Mouse (Mus musculus): ENCODE measurements around the gene Oip5. TPM values are rescaled to one million over a fixed set of nuclear protein-coding genes. Genes with fewer than 3 reads are reported as not detected.
"Not testable (repeated sequence)": the region's sequence is repeated elsewhere in the genome, so short reads cannot be mapped to it uniquely, and the experiment has no call there.

Gene Oip5
- polyA plus RNA-seq, 1 experiment from 2014 or later, result 42.8 TPM

DNA sequence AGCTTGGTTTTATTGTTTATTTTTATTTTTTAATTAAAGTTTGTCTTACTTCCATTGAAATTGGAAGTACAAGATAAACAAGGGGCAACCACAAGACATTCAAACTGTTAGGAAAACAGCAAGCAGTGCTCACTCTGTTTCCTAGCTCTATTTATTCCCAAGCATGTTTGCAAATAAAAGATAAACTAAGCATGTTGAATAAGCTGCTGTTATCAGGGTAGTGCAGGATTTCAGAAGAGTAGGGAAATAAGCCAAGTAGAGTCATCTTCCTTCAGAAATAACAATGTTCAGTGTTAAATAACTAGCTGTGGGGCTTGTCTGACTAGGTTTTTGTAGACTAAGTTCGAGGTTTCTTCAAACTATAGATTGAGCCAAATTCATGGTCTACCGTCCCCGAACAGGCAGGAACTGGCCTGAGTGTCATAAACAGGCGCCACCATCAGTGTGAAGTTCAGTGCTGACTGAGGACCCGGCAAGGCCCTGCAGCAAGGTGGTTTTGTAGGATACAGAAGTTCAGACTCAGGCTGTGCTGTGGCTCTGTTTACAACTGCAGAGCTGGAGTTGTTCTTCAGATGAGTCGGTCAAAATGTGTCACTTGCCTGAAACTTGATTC, 12.8 kb downstream of the Oip5 start:
- Histone ChIP-seq H3K9ac (peak overlapping the region; percentile 53), H3K4me3 (replicated peaks) (peak overlapping the region; percentile 32; the same call in 1 of the 2 replicates), H3K36me3 (peaks cover 80% of the 10 kb centered on the region), H3K9me3 (replicated peaks) (no peaks in the 10 kb centered on the region), H3K27me3 (no peaks in the 10 kb centered on the region), H3K4me1 (replicated peaks) (peaks cover 68% of the 10 kb centered on the region), H3K4me2 (peak overlapping the region; percentile 48), H3K27ac (peak overlapping the region; percentile 97)
- DNase-seq (peak; percentile 70), ATAC-seq (ENCODE audit: low read depth) (peak; percentile 91)
- WGBS (ENCODE audit: insufficient replicate concordance), result 24% methylated on average over 6 of the region's 6 CpGs

GRCm38 (mm10) chr2:119603909-119604308, 14.4 kb downstream of the Oip5 start:
- Histone ChIP-seq H3K27ac (peak overlapping the region; percentile 97), H3K9ac (peak overlapping the region; percentile 58), H3K36me3 (peaks cover 78% of the 10 kb centered on the region), H3K9me3 (replicated peaks) (no peaks in the 10 kb centered on the region), H3K4me2 (peak overlapping the region; percentile 32), H3K4me3 (replicated peaks) (no peak overlapping the region), H3K27me3 (no peaks in the 10 kb centered on the region), H3K4me1 (replicated peaks) (peaks cover 75% of the 10 kb centered on the region)
- peak; percentile 42 for ATAC-seq (ENCODE audit: low read depth)
- DNase-seq, result peak; percentile 39
- WGBS (ENCODE audit: insufficient replicate concordance), result 23% methylated on average over 2 of the region's 2 CpGs

DNA sequence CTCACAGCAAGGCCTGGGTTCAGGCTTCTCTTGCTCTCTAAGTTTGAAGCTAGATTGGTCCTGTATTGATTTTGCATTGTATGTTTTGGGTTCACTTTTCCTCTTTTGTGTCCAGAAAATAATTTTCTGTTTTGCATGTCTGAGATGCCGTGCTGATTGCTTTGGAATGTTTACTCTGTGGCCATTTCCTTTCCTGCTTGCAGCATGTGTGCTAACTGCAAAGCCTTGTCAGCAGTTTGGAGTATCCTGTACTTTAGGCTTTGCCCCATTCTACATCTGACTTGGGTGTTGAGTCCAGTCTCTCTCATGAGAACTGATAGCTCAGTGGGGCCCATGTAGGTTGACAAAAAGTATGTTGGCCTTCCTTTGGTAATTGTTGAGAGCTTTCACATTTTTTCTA, 15.8 kb downstream of the Oip5 start:
- H3K27me3 ChIP-seq, result no peaks in the 10 kb centered on the region
- H3K27ac ChIP-seq, result peak overlapping the region; percentile 97
- WGBS (ENCODE audit: insufficient replicate concordance), result 51% methylated on average over 1 of the region's 1 CpGs
- ATAC-seq (ENCODE audit: low read depth) (no peak), DNase-seq (no peak)
- peak overlapping the region; percentile 37 for H3K4me2 ChIP-seq
- H3K9me3 ChIP-seq (replicated peaks), result no peaks in the 10 kb centered on the region
- peak overlapping the region; percentile 57 for H3K9ac ChIP-seq
- peak overlapping the region; percentile 10 for H3K4me3 ChIP-seq (replicated peaks)
- peaks cover 76% of the 10 kb centered on the region for H3K4me1 ChIP-seq (replicated peaks)
- peaks cover 77% of the 10 kb centered on the region for H3K36me3 ChIP-seq

DNA sequence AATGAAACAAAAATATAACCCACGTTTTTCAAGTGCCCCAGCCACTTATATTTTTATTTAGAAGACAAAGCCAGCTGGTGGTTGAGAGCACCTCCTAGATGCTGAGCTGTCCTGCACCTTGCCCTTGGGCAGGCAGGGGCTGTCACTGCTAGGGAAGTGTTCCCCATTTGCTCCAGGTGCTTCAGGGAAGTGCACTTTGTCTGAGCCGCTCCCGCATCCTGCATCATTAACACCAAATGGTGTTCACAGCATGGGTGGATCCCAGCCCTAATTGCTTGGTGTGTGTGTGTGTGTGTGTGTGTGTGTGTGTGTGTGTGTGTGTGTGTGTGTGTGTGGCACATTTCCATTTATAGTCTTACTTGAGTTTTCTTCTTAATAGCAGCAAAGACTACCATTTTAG, 16.7 kb downstream of the Oip5 start:
- 79% methylated on average over 3 of the region's 3 CpGs for WGBS (ENCODE audit: insufficient replicate concordance)
- peak overlapping the region; percentile 33 for H3K4me2 ChIP-seq
- DNase-seq; H3K9me3 ChIP-seq (replicated peaks); H3K27me3 ChIP-seq; ATAC-seq (ENCODE audit: low read depth); H3K4me3 ChIP-seq (replicated peaks): not testable (repeated sequence)
- H3K36me3 ChIP-seq, result peaks cover 78% of the 10 kb centered on the region
- H3K4me1 ChIP-seq (replicated peaks), result peaks cover 76% of the 10 kb centered on the region
- peak overlapping the region; percentile 17; the same call in 1 of the 2 replicates for H3K9ac ChIP-seq
- peak overlapping the region; percentile 64; the same call in 1 of the 2 replicates for H3K27ac ChIP-seq

- DNase-seq (no peak), ATAC-seq (ENCODE audit: low read depth) (no peak)
- Histone ChIP-seq H3K4me3 (replicated peaks) (no peak overlapping the region), H3K36me3 (peaks cover 78% of the 10 kb centered on the region), H3K27ac (no peak overlapping the region), H3K9me3 (replicated peaks) (no peaks in the 10 kb centered on the region), H3K9ac (no peak overlapping the region), H3K4me2 (0 out of 2 replicates have a peak overlapping the region, but pooled peaks have one; percentile 33), H3K4me1 (replicated peaks) (peaks cover 76% of the 10 kb centered on the region), H3K27me3 (no peaks in the 10 kb centered on the region)
- 94% methylated on average over 4 of the region's 4 CpGs for WGBS (ENCODE audit: insufficient replicate concordance)
Measured at GRCm38 (mm10) chr2:119601027-119601426, 17.2 kb downstream of the Oip5 start.

- Histone ChIP-seq H3K4me2 (peak overlapping the region; percentile 36; the same call in 1 of the 2 replicates), H3K27ac (peak overlapping the region; percentile 26), H3K27me3 (no peaks in the 10 kb centered on the region), H3K4me3 (replicated peaks) (peak overlapping the region; percentile 95; the same call in 1 of the 2 replicates), H3K36me3 (peaks cover 52% of the 10 kb centered on the region), H3K9me3 (replicated peaks) (no peaks in the 10 kb centered on the region), H3K4me1 (replicated peaks) (peaks cover 51% of the 10 kb centered on the region), H3K9ac (peak overlapping the region; percentile 45)
- no peak for DNase-seq
- ATAC-seq (ENCODE audit: low read depth), result no peak
- WGBS (ENCODE audit: insufficient replicate concordance), result 67% methylated on average over 8 of the region's 8 CpGs
Measured at GRCm38 (mm10) chr2:119596781-119597330, 21.4 kb downstream of the Oip5 start.

- DNase-seq (no peak), ATAC-seq (ENCODE audit: low read depth) (no peak)
- peaks cover 39% of the 10 kb centered on the region for H3K4me1 ChIP-seq (replicated peaks)
- H3K27ac ChIP-seq, result peak overlapping the region; percentile 96
- peak overlapping the region; percentile 73 for H3K4me2 ChIP-seq
- peaks cover 42% of the 10 kb centered on the region for H3K36me3 ChIP-seq
- H3K9ac ChIP-seq, result peak overlapping the region; percentile 98
- H3K4me3 ChIP-seq (replicated peaks), result peak overlapping the region; percentile 95
- WGBS (ENCODE audit: insufficient replicate concordance), result 20% methylated on average over 4 of the region's 4 CpGs
- no peaks in the 10 kb centered on the region for H3K27me3 ChIP-seq
- no peaks in the 10 kb centered on the region for H3K9me3 ChIP-seq (replicated peaks)
Measured at GRCm38 (mm10) chr2:119595308-119595707, 23.0 kb downstream of the Oip5 start.

GRCm38 (mm10) chr2:119594113-119594981, 23.9 kb downstream of the Oip5 start:
- peak overlapping the region; percentile 73 for H3K4me2 ChIP-seq
- ATAC-seq (ENCODE audit: low read depth) (peak; percentile 93), DNase-seq (peak; percentile 92)
- H3K27ac ChIP-seq, result peak overlapping the region; percentile 96
- peaks cover 33% of the 10 kb centered on the region for H3K36me3 ChIP-seq
- H3K4me3 ChIP-seq (replicated peaks), result peak overlapping the region; percentile 95
- peaks cover 32% of the 10 kb centered on the region for H3K4me1 ChIP-seq (replicated peaks)
- H3K27me3 ChIP-seq, result no peaks in the 10 kb centered on the region
- H3K9me3 ChIP-seq (replicated peaks), result no peaks in the 10 kb centered on the region
- under 1% methylated on average over 61 of the region's 61 CpGs for WGBS (ENCODE audit: insufficient replicate concordance)
- peak overlapping the region; percentile 98 for H3K9ac ChIP-seq

DNA sequence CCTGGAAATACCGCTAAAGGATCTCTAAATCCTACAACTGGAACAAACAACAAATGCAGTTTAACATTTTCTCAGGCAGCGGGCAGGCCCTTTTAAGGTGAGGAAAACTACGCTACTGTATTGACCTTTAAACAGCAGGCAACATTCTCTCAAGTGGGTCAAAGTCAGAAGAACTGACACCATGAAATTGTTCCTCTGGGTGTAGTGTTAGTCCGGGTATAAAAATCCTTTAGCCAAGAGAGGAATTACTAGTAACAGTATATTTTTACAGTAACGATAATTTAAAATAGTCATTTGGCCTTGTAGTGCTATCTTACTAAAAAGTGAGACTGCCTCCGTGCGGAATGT, 24.5 kb downstream of the Oip5 start:
- Histone ChIP-seq H3K4me2 (peak overlapping the region; percentile 53), H3K4me3 (replicated peaks) (peak overlapping the region; percentile 95), H3K27ac (peak overlapping the region; percentile 80), H3K9ac (peak overlapping the region; percentile 62), H3K4me1 (replicated peaks) (peaks cover 32% of the 10 kb centered on the region), H3K36me3 (peaks cover 28% of the 10 kb centered on the region), H3K27me3 (no peaks in the 10 kb centered on the region), H3K9me3 (replicated peaks) (no peaks in the 10 kb centered on the region)
- WGBS (ENCODE audit: insufficient replicate concordance), result 13% methylated on average over 7 of the region's 7 CpGs
- DNase-seq, result no peak
- ATAC-seq (ENCODE audit: low read depth), result peak; percentile 21; the same call in 1 of the 2 replicates

- no peak overlapping the region for H3K4me2 ChIP-seq
- H3K9ac ChIP-seq, result no peak overlapping the region
- H3K36me3 ChIP-seq, result peaks cover 5% of the 10 kb centered on the region
- no peak for DNase-seq
- WGBS (ENCODE audit: insufficient replicate concordance), result 74% methylated on average over 3 of the region's 3 CpGs
- H3K27ac ChIP-seq, result no peak overlapping the region
- H3K27me3 ChIP-seq, result no peaks in the 10 kb centered on the region
- H3K4me3 ChIP-seq (replicated peaks), result no peak overlapping the region
- H3K9me3 ChIP-seq (replicated peaks), result no peaks in the 10 kb centered on the region
- no peak for ATAC-seq (ENCODE audit: low read depth)
- H3K4me1 ChIP-seq (replicated peaks), result peaks cover 14% of the 10 kb centered on the region
Measured at GRCm38 (mm10) chr2:119591247-119591646, 27.0 kb downstream of the Oip5 start.

DNA sequence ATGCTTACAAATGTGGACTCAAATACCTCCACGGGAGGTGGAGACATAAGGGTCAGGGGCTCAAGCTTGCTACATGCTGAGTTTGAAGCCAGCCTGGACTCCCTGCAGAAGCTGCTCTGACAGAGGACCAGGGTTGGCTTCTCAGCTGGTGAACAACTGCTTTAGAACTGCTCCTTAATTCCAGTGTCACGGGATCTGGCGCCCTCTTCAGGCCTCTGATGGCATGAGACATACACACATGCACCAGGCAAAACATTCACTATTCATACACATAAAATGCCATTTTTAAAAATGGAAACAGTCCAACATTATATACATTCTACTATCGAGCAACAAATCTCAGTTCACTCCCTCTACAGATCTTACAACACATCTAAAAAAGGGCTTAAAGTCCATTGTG, 30.9 kb downstream of the Oip5 start:
- H3K27me3 ChIP-seq, result no peaks in the 10 kb centered on the region
- no peak overlapping the region for H3K4me2 ChIP-seq
- DNase-seq (peak; percentile 51), ATAC-seq (ENCODE audit: low read depth) (peak; percentile 68)
- H3K4me1 ChIP-seq (replicated peaks), result peaks cover 13% of the 10 kb centered on the region
- no peak overlapping the region for H3K9ac ChIP-seq
- H3K9me3 ChIP-seq (replicated peaks), result no peaks in the 10 kb centered on the region
- H3K36me3 ChIP-seq, result 0 out of 2 replicates have a peak, but pooled peaks cover 3% of the 10 kb centered on the region
- no peak overlapping the region for H3K27ac ChIP-seq
- 9% methylated on average over 4 of the region's 4 CpGs for WGBS (ENCODE audit: insufficient replicate concordance)
- H3K4me3 ChIP-seq (replicated peaks), result no peak overlapping the region

Measured in liver, embryonic 13.5 days (tissue).